Mouse (Mus musculus) retina, adult 2 months (tissue): Measurements from ENCODE around the gene Actb.
A peak's percentile ranks its signal among the peaks of the same experiment; 100 is the strongest.

Experiments
- DNase-seq: peaks from one replicate; pipeline ENCODE4 v3.0.0-alpha.2; 2012; ENCODE audit warnings: low read depth, low spot score

Gene Actb

DNA sequence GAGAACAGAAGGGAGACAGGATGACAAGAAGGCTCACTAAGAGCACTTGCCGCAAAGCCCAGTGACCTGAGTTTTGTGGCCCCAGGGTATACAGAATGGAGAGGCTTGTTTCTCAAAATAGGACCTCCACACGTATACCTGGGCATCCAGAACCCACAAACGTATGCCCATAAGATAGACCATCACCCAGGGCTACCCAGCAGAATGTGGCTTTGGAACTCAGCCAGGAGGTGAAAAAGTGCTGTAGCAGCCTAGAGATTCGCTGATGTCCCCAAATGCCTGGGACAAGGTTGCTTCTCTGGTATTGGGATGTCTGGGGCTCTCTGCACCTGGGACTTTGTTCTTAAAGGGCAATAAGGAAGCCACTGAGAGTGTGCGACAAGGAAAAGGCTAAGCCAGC, 15.7 kb upstream of the Actb start:
- no peak for DNase-seq

DNA sequence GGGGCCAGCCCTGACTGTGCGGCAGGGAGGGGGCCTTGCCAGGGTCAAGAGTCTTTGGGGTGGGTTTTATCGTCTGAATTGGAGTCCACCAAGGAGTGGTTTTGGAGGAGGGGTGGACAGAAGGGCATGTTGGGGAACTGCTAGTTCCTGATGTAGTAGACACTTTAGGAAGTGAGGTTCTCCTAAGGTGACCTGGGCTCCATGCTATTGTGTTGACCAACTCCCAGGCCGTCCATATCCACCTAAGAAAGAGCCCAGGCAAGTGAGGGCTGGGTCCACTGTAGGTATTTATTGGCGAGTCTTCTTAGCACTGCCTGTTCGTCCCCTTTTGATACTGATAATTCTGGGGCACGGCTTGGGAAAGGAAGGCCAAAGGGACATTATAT, 14.5 kb upstream of the Actb start:
- no peak for DNase-seq

DNA sequence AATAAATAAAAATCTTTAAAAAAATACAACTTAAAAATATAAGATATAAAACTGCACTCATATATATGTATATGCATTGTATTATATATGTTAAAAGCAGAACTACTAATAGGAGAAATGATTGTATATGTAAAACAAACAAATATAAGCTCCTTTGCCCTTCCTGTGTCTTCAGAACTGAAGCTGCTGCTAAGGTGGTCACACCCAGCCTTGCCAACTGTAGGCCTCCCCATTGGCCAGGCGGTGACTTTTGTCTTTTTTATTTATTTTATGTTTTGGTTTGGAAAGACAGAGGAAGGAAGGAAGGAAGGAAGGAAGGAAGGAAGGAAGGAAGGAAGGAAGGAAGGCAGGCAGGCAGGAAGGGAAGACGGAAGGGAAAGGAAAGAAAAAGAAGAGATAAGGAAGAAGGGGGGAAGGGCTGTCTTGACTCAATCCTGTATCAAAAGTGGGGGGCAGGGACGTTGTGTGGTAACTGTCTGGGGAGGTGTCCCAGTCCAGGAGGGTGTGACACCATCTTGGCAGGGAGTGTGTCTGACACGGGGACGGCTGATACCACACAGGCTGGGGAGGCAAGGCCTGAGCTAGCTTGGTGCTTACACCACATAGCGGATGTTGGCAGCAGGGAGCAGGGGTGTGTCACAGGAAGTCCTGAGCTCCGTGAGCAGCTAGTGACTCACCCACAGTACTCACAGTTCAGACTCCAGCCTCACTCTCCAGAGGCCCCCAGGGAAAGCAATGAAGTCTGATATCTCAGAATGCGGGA, 13.9 kb upstream of the Actb start:
- DNase-seq, result no peak

DNA sequence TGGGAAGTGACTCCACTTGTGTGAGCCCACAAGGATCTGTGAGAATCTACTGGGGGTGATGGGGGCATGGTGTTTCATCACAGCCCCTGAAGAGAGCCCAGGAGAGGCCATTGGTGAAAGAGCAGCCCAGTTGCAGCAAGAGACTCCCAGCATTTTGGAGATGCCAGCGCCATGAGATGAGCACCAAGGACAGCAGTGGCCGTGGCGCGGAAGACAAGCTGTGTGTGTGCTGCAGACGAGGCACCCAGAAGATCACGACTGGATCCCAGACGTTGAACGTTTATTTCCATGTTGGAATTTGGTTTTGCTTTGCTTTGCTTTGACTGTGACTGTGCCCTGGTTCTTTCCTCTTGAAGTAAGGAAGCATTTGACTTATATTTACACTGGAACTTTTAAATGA, 10.8 kb upstream of the Actb start:
- no peak for DNase-seq

DNA sequence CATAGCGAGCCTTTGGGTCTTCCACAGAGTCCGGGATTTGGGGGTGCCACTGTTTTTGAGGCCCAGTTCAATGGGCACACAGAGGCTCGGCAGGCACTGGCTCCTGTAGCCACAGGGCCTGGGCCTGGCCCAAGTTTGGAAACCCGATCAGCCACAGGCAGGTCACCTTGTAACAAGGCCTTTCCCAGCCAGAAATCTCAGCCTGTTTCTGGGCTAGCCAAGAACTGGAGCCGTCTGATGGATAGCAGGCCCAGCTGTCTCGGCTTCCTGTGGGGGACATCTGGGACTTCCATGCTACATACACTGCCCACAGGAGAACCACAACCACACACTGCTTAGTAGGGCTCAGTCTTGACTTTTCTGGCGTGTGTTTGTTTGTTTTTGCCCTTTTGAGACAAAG, 10.0 kb upstream of the Actb start:
- DNase-seq, result no peak

DNA sequence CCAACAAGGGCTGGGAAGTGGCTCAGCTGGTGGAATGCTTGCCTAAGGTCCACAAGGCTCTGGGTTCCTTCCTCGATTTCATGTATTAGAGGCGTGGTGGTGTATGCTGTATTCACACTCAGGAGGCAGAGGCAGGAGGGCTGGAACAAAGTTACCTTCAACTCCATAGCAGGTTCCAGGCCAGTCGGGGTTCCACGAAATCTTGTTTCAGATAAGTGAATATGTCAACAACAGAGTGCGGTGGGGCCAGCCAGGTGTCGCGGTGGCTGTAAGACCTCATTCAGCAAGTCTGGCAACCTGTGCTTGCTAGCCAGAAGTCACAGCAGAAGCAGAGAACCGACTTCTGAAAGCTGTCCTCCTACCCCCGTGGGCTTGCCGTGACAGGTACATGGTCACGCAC, 8.7 kb upstream of the Actb start:
- DNase-seq, result no peak

DNA sequence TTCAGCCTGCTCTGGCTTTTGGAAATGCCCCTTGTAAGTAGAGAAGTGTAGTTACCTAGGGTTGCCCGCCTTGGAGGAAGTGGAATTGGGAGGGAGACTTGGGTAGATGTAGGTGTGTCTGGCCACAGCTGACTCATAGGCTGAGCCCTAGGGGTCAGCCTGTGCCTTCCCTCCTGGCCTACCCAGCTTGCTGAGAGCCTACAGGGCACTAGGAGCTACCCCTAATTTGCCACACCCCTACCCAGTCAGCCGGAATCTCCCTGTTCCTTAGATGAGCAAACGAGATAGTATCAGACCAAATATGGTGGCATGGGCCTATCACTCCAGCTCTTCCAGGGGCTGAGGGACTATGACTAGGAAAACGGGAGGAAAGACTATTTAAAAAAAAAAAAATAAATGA, 6.2 kb upstream of the Actb start:
- DNase-seq, result no peak

DNA sequence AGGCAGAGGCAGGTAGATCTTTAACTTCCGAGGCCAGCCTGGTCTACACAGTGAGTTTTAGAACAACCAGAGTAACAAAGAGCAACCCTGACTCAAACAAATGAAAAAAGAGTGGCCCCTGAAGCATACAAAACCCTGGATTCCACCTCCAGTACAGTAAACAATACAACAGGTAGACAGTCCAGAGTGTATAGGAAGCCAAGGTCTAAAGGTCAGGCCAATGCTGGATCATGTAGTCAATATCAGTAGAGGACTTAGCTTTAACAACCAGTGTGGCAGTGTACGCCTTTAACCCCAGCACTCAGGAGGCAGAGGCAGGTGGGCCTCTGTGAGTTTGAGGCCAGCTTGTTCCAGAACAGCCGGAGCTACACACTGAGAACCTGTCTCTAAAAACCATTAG, 5.8 kb upstream of the Actb start:
- DNase-seq, result no peak

DNA sequence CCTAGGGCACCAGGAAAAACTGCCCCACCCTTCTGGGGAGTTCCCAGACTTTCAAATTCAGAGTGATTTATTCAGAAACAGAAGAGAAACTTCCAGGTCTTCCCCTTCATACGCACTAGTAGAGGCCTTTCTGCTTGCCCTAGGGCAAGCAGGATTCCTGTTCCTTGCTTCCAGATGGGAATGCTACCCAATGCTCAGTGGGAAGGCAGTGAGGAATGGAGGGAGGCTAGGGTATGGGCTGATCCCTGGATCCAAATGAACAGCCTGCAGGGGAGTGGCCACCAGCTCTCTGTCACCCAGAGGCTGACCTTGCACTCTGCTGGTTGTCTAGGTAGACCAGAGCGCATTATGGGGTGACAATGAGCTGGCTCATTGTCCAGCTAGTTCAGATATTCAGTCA, 5.1 kb upstream of the Actb start:
- DNase-seq, result no peak

DNA sequence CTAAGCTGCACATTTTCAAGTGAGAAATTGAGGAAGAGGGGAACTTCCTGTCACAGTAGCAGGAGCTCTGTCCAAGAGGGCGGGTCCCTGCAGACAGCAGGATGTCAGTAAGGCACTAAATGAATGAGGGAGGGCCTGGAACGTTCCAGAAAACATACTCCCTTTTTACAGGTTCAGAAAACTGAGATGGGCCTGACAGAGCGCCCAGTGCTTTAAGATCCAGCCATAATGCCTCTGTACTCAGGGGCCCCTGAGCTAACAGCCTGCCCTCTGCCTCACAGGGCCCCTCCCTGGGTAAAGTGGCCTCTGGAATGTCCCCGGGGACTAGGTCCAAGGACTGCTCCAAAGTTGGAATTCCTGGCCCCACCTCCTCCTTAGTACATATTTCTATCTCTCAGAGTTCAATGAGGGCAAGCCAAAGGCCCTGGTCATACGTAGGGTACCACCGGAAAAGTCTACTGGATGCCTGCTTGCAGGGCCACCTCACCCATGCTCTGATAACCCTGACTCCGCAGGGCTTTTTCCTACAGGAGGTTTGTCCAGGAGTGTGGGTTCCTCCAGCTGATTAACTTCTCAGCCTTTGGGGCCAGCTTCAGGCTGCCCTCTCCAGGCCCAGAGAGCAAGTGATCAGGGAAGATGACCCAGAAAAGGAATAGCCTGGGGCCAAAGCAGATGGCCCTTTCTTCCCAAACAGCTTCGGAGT, 3.2 kb upstream of the Actb start:
- DNase-seq, result no peak

DNA sequence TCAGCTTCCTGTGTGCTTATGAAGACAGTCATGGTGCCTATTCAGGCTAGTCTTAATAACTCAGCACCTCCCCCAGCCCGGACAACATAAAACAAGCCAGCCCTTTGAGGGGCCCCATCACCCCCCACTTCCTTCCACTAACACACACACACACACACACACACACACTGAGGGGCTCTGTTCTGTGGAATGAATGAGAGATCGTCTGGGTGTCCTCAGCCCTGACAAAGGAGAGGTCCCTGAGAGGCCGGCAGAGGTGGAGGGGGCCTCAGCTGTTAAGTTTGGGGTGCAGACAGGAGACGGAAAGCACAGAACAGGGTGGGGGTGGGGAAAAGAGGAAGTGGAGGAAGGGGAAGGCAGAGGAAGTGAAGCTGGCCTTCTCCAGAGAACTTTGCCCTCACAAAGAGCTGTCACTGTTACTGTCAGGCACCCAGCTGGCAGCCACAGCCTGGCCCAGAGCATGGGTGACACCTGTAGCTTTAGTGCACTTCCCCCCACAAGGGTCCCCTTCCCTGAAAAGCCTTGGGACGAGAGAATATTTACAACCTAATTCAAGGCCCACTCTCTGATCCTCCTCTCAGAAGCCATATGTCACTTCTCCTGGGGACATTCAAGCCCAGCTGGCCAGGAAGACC, 2.5 kb upstream of the Actb start:
- no peak for DNase-seq

DNA sequence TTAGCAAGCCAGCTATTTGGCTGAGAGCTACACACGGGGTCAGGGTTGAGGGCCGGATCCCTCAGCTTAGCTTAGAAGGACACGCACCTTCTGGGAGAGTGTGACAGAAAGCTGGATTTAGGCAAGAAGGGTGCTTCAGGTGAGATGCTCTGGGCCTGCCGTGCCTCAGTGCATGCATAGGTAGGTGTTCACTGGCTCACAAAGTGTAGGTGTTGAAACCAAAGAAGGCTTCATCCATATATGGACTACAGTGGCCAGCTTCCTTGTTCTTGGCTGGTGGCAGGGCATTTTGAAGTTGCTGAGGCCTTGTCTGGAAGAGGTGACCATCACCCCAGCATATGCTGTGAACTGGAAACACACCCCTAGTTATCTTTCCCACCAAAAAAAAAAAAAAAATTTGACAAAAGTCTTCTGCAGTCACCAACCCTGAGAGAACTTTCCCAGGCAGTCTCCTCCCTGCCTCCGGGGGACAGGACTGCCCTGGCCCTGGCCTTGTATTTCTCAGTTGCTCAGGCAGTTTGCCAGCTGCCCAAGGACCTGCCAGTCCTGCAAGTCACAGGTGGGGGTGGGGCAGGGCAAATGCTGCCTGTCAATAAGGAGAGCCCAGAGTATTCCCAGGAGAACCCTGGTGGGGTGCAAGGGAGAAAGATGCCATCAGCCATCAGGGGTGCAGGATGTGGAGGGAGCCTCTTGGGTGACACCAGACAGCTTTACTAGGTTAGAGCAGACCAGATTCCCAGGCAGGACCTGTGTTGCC, 1.4 kb upstream of the Actb start:
- DNase-seq, result no peak

DNA sequence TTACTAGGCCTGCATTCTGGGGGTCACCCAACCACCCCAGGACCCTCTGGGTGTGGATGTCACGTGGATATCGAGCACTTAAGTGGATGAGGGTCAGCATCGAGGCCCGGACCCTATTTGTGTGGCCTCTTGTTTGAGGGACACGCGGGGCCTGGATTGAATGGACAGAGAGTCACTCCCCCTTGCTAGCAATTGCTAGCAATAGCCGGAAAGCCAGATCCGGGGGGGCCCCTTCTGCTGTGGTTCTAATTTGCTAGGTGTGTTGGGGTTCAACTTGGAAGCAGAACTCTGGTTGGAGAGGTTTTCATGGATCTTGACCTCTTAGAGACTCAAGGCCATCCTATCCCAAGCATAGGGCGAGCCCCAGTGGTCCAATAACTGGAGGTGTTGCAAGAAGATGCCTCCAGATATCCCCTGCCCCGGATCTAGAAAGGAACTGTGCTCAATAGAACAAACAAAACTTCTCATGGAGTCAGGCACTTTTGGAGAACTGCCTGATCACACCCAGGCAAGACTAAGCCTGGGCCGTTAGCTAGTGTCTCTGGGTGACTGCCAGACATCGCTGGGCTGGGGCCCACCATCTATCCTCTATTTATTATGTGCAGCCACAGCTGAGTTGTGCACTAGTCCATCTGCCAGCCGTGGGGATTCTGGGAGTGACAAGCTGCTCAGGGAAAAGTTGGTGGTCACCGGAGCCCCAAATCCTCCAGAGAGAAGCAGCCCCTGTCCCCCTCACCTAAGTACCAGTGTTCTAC, 671 bp upstream of the Actb start:
- DNase-seq, result no peak

DNA sequence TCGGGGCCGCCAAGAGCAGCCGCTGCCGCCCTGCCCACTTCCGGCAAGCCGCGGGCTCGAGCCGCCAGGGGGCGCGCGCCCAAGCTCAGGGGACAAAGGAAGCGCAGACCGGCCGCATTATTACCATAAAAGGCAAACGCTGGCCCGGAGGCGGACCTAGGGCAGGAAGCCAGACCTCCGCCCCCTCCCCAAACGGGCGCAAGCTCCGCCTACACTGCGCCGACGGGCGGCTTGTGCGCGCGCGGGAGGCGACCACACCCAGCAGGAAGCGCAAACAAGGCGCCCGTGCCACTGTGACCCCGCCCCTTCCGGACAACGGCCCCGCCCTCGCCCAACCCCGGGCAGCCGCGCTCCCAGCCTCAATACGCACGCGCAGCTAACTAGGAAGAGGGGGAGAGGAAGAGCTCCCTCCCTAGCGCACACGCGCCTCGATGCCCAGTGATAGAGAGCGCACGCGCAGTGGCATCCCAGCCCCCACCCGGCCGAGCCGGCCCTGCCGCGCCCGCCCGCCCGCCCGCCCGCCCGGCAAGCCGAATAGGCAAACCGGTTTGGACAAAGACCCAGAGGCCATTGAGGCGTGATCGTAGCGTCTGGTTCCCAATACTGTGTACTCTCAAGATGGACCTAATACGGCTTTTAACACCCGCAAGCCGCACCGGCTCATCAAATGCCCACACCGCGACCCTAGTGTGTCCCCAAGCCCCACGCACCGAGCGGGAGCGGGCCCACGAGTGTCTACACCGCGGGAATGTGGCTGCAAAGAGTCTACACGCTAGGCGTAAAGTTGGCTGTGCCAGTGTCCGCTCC, 626 bp downstream of the Actb start:
- peak; percentile 97 for DNase-seq

DNA sequence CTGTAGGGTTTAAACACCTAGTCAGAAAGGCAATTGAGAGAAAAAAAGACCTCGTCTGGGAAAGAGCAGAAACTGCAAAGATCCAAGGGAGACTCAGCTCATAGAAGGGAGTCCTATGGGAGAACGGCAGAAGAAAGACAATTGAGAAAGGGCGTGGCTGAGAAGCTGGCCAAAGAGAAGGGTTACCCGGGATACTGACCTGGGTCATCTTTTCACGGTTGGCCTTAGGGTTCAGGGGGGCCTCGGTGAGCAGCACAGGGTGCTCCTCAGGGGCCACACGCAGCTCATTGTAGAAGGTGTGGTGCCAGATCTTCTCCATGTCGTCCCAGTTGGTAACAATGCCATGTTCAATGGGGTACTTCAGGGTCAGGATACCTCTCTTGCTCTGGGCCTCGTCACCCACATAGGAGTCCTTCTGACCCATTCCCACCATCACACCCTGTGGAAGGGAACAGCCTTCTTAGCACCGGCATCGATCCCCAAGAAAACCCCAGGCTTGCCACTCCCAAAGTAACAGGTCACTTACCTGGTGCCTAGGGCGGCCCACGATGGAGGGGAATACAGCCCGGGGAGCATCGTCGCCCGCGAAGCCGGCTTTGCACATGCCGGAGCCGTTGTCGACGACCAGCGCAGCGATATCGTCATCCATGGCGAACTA, 1.4 kb downstream of the Actb start:
- DNase-seq, result no peak

DNA sequence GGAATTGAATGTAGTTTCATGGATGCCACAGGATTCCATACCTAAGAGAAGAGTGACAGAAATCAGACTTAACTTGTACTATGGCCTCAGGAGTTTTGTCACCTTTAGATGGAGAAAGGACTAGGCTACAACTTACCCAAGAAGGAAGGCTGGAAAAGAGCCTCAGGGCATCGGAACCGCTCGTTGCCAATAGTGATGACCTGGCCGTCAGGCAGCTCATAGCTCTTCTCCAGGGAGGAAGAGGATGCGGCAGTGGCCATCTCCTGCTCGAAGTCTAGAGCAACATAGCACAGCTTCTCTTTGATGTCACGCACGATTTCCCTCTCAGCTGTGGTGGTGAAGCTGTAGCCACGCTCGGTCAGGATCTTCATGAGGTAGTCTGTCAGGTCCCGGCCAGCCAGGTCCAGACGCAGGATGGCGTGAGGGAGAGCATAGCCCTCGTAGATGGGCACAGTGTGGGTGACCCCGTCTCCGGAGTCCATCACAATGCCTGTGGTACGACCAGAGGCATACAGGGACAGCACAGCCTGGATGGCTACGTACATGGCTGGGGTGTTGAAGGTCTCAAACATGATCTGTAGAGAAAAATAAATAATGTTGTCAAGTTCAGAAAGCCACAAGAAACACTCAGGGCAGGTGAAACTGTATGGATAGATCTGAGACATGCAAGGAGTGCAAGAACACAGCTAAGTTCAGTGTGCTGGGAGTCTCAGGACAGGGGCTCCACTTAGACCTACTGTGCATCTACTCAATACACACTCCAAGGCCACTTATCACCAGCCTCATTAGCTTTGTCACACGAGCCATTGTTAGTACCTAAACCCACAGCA, 2.1 kb downstream of the Actb start:
- no peak for DNase-seq

DNA sequence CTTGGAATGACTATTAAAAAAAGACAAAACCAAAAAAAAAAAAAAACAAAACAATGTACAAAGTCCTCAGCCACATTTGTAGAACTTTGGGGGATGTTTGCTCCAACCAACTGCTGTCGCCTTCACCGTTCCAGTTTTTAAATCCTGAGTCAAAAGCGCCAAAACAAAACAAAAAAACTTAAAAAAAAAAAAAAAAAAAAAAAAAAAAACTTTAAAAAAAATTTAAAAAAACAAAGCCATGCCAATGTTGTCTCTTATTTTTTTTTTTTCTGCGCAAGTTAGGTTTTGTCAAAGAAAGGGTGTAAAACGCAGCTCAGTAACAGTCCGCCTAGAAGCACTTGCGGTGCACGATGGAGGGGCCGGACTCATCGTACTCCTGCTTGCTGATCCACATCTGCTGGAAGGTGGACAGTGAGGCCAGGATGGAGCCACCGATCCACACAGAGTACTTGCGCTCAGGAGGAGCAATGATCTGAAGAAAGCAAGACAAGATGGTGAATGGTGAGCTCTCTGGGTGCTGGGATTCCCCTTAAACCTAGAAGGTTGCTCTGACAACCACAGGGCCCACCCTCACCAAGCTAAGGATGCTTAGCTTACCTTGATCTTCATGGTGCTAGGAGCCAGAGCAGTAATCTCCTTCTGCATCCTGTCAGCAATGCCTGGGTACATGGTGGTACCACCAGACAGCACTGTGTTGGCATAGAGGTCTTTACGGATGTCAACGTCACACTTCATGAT, 2.9 kb downstream of the Actb start:
- no peak for DNase-seq

DNA sequence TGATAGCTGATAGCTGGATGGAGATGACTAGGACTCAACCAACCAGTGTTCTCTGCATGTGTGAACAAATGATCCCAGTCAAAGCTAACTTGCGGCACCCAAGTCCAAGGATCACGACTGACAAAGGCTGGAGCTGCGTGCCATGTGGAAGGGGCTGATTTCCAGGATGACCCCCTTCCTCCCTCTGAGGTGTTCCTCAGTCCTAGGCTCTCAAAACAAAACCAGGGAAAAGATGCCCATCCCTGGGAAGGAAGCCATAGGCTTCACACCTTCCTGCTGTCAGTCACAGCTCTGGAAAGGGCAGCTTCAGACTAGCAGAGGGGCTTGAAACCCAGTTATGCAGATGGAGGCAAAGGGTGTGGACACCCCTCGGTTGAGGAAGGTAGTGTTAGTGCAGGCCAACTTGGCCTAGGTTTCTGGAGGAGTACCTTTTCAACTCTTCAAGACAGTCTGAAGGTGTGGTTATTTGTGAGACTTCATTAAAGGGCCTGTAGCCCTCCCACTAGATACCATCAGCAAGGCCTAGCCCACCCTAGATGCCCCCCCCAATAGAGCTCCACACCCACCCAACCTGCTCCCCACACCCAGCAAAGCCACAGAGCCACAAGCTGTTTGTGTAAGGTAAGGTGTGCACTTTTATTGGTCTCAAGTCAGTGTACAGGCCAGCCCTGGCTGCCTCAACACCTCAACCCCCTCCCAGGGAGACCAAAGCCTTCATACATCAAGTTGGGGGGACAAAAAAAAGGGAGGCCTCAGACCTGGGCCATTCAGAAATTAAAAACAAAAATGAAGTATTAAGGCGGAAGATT, 3.8 kb downstream of the Actb start:
- no peak for DNase-seq
